Mouse (Mus musculus) E14TG2a.4 (cell line): ENCODE results near the gene Sv2b.

Experiments
- CTCF ChIP-seq: conservative IDR thresholded peaks from 2 replicates; pipeline ENCODE4 v1.5.1; 2014; ENCODE audit warnings: low read length
- POU5F1 ChIP-seq: IDR thresholded peaks from 2 replicates; pipeline ENCODE4 v1.6.1; 2014; ENCODE audit warnings: low read length, borderline replicate concordance

DNA sequence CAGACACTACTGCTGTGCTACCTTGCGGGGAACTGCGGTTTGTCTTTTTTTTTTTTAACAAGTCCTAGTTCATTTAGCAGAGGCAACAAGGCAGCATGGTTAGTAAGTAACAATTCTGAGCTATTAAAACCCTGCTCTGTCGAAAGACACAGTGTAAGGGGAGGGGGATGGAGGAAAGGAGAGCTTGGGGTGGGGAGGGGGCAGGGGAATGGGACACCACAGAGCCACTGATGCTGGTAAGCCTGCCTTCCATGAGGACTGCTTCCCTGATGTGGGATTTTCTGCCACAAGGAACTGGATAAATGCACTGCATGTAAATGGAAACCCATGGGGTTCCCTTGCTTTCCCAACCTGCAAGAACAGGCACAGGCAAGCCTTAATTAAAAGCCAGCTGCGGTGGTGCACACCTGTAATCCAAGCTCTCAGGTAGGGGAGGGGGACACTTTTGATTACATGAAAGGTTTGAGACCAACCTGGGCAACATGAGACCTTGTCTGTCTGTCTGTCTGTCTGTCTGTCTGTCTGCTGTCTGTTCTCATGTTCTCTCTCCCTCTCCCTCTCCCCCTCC lies 49.3 kb upstream of the Sv2b start:
- TF ChIP-seq CTCF, result no peak
- TF ChIP-seq POU5F1, result no peak
